Comparison of ENCODE assay signal across 7 mouse cellular contexts in the genomic region with DNA sequence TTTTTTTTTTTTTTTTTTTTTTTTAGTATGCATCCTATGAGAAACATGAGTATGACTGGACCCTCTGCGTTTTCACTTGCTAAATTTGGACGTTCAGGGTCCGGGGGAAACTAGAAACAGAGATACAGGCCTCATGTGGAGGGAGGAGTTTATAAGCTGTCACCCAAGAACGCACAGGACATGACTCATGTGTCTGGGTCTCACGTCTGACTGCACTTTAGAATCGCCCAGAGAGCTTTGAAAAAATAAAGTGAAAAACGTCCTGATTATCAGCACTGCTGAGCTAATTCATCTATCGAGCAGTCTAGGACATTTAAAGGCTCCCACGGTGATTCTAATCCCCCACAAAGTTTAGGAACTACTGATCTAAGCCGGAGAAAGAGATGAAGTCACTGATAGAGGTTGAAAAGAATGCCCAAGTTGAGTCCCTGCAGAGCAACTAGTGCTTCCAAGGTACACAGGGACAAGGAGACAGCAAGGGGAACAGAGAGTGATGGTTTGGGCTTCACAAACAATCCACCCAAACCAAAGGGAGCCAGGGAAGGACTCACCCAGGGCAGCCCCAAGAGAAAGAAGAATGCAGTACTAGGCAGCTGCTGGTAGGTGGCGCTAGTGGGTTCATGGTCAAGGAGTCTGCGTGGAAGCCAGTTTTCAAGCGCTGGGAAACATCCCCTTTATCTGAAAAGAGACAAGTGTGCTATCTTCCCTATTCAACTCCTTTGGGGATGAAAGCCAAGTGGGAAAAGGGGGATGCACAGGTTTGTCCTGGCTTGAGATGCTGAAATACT.
DNase-seq lines count a peak whose midpoint lies in the region; ATAC-seq and TF ChIP-seq lines count a peak whose summit lies in the region.

No protein-coding gene starts in this region.

- H3K9me3 ChIP-seq in E14TG2a.4 (ENCODE audit: low read length) = no peaks in the 10 kb centered on the region
- H3K9me3 ChIP-seq in kidney, embryonic 15.5 days (replicated peaks) = no peaks in the 10 kb centered on the region
- no peaks in the 10 kb centered on the region for H3K9me3 ChIP-seq in liver, embryonic 13.5 days (replicated peaks)

- H3K4me3 ChIP-seq in E14TG2a.4 (replicated peaks; ENCODE audit: low read length) = no peak overlapping the region
- no peak overlapping the region for H3K4me3 ChIP-seq in kidney, embryonic 15.5 days (replicated peaks)
- no peak overlapping the region for H3K4me3 ChIP-seq in liver, embryonic 13.5 days (replicated peaks)

- H3K4me2 ChIP-seq in kidney, embryonic 15.5 days = no peak overlapping the region
- no peak overlapping the region for H3K4me2 ChIP-seq in liver, embryonic 13.5 days

- H3K27ac ChIP-seq in kidney, embryonic 15.5 days = peak overlapping the region; percentile 69
- H3K27ac ChIP-seq in liver, embryonic 13.5 days = no peak overlapping the region

- peak; percentile 45 for DNase-seq in MN1 (ENCODE audit: low spot score)
- peak; percentile 37 for DNase-seq in cerebellum, adult 8-10 months
- DNase-seq in gastrocnemius, postnatal 4 days (ENCODE audit: low spot score in 2 of 2) = peak; percentile 58 to 67
- peak; percentile 16 for DNase-seq in liver, embryonic 13.5 days
- peak; percentile 39 for DNase-seq in right cerebral cortex, postnatal 14 days

- H3K4me1 ChIP-seq in E14TG2a.4 (replicated peaks; ENCODE audit: low read depth, low read length) = peaks cover 13% of the 10 kb centered on the region
- peaks cover 12% of the 10 kb centered on the region for H3K4me1 ChIP-seq in kidney, embryonic 15.5 days
- no peaks in the 10 kb centered on the region for H3K4me1 ChIP-seq in liver, embryonic 13.5 days (replicated peaks)

- TF ChIP-seq CTCF in E14TG2a.4 (conservative IDR thresholded peaks at IDR 0.05; ENCODE audit: low read length) = peak; percentile 87

- H3K27me3 ChIP-seq in E14TG2a.4 (ENCODE audit: insufficient read depth, low read length) = no peaks in the 10 kb centered on the region
- H3K27me3 ChIP-seq in kidney, embryonic 15.5 days = no peaks in the 10 kb centered on the region
- H3K27me3 ChIP-seq in liver, embryonic 13.5 days = no peaks in the 10 kb centered on the region

- H3K9ac ChIP-seq in kidney, embryonic 15.5 days = no peak overlapping the region
- no peak overlapping the region for H3K9ac ChIP-seq in liver, embryonic 13.5 days

- WGBS in kidney, embryonic 15.5 days = 11% methylated on average over 13 of the region's 13 CpGs
- 18% methylated on average over 13 of the region's 13 CpGs for WGBS in liver, embryonic 13.5 days (ENCODE audit: insufficient replicate concordance)

- H3K36me3 ChIP-seq in E14TG2a.4 (ENCODE audit: insufficient read depth, low read length) = no peaks in the 10 kb centered on the region
- H3K36me3 ChIP-seq in kidney, embryonic 15.5 days = no peaks in the 10 kb centered on the region
- H3K36me3 ChIP-seq in liver, embryonic 13.5 days = no peaks in the 10 kb centered on the region

- peak; percentile 74; the same call in 1 of the 2 replicates for ATAC-seq in kidney, embryonic 15.5 days (replicated peaks; ENCODE audit: low FRiP score)
- ATAC-seq in liver, embryonic 13.5 days (ENCODE audit: low read depth) = no peak
